Mouse (Mus musculus): ENCODE measurements around the gene Sipa1l1. TPM values are rescaled to one million over a fixed set of nuclear protein-coding genes. Genes with fewer than 3 reads are reported as not detected.

Sipa1l1 gene
- total and polyA plus RNA-seq, 3 experiments: 13.6 to 36.7 (median 23.6) TPM

DNA sequence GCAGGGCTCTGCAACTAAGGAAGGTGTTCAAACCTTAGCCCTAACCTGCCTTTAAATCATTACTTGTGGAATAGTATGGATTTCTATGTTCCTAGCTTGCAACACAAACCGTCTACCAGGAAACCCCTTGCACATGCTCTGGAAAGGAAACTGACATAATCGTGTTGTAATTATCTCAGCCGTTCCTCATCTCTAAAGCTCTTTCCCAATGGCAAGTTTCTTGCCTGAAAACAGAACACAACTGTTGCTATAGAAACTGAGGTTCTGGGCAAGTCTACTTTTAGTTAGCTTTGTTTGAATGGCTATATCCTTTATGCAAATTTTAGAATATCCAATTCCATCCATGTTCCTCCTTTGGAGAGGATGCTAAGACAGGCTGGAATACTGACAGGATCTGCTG lies 217.9 kb downstream of the Sipa1l1 start:
- peak; percentile 44; the same call in 1 of the 2 replicates for TF ChIP-seq ETS1 (conservative IDR thresholded peaks at IDR 0.05; ENCODE audit: low read depth, low read length)
- no peak for TF ChIP-seq PAX5 (IDR thresholded peaks at IDR 0.05; ENCODE audit: low read length)
- TF ChIP-seq RAD21 (IDR thresholded peaks at IDR 0.05; ENCODE audit: low read depth, low read length): no peak
- no peak for TF ChIP-seq KAT2A (IDR thresholded peaks at IDR 0.05; ENCODE audit: insufficient replicate concordance, low read length)
- no peak for TF ChIP-seq MAFK (IDR thresholded peaks at IDR 0.05; ENCODE audit: insufficient replicate concordance, low read length)
- peak; percentile 6; the same call in 1 of the 2 replicates for TF ChIP-seq EP300 (IDR thresholded peaks at IDR 0.05; ENCODE audit: low read length)
- TF ChIP-seq BHLHE40 (IDR thresholded peaks at IDR 0.05; ENCODE audit: low read depth, low read length): 0 out of 2 replicates have a peak, but pooled peaks have one; percentile 32
- DNase-seq (ENCODE audit: extremely low read depth): peak; percentile 23
- Histone ChIP-seq H3K4me1 (ENCODE audit: control insufficient read depth in 1 of 2, insufficient read depth in 2 of 2) (peaks cover 22 to 66% of the 10 kb centered on the region in 2 experiments), H3K4me2 (ENCODE audit: insufficient read depth, low read depth, poor library complexity, severe bottlenecking) (no peak overlapping the region), H3K4me3 (replicated peaks in 1 of 3; ENCODE audit: low read depth in 2 of 3, low read length in 2 of 3, poor library complexity in 1 of 3) (peak overlapping the region in 1 of 3 experiments; percentile 23), H3K36me3 (replicated peaks in 1 of 2; ENCODE audit: control insufficient read depth in 1 of 2, insufficient read depth in 1 of 2, low read length in 1 of 2) (peaks cover 11 to 38% of the 10 kb centered on the region in 2 experiments), H3K27me3 (replicated peaks) (no peaks in the 10 kb centered on the region), H3K27ac (ENCODE audit: insufficient read depth, low read depth) (peak overlapping the region; percentile 55), H3K79me2 (replicated peaks; ENCODE audit: control insufficient read depth, extremely low read depth, insufficient read depth, poor library complexity, severe bottlenecking) (no peaks in the 10 kb centered on the region), H3K9ac (ENCODE audit: insufficient read depth, low read depth) (no peak overlapping the region), H3K9me3 (replicated peaks; ENCODE audit: low read length) (peaks cover 2% of the 10 kb centered on the region)
- in situ Hi-C loops (cut with MboI; ENCODE audit: low pct_ligation_motif_present, low pct_unique_long_range_greater_than_20kb, low sequenced_read_pairs): no loop called here
- dilution Hi-C loops (cut with MboI; ENCODE audit: extremely low pct_ligation_motif_present, extremely low pct_unique_long_range_greater_than_20kb, low sequenced_read_pairs): no loop called here

DNA sequence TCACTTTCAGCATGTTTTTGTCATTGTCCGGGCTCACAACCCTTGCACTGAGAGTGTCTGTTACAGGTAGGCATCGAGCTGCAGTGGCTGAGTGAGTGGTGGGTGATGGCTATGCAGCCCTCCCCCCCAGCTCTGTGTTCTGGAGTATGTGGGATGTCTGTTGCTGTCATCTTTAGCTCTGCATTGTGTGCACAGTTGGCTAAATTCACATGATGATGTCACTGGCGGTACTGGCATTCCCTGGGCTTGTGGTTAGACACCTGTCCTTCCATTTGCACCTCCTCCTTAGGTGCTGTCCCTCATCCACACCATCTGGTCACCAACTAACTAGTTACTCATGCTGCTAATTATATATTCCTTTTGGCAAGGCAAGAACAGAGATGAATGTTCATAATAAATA lies 218.5 kb downstream of the Sipa1l1 start:
- peak overlapping the region; percentile 41 for H3K4me2 ChIP-seq (ENCODE audit: insufficient read depth, low read depth, poor library complexity, severe bottlenecking)
- peaks cover 2% of the 10 kb centered on the region for H3K9me3 ChIP-seq (replicated peaks; ENCODE audit: low read length)
- peak overlapping the region; percentile 55 for H3K27ac ChIP-seq (ENCODE audit: insufficient read depth, low read depth)
- peak; percentile 94 for DNase-seq (ENCODE audit: extremely low read depth)
- peaks cover 16 to 40% of the 10 kb centered on the region in 2 experiments for H3K36me3 ChIP-seq (replicated peaks in 1 of 2; ENCODE audit: control insufficient read depth in 1 of 2, insufficient read depth in 1 of 2, low read length in 1 of 2)
- TF ChIP-seq MAZ (IDR thresholded peaks at IDR 0.05; ENCODE audit: low read depth, low read length) (0 out of 2 replicates have a peak, but pooled peaks have one; percentile 54), NRF1 (IDR thresholded peaks at IDR 0.05; ENCODE audit: low read depth, low read length) (no peak), CHD1 (IDR thresholded peaks at IDR 0.05; ENCODE audit: low read depth, low read length) (no peak), CHD2 (IDR thresholded peaks at IDR 0.05; ENCODE audit: low read length) (peak; percentile 84; the same call in 1 of the 2 replicates), ZNF384 (IDR thresholded peaks at IDR 0.05; ENCODE audit: low read depth, low read length) (peak; percentile 27; the same call in 1 of the 2 replicates), MAX (IDR thresholded peaks at IDR 0.05; ENCODE audit: low read length) (0 out of 2 replicates have a peak, but pooled peaks have one; percentile 43), E2F4 (IDR thresholded peaks at IDR 0.05; ENCODE audit: insufficient replicate concordance, low read depth, low read length) (no peak), SIN3A (IDR thresholded peaks at IDR 0.05; ENCODE audit: low read length) (0 out of 2 replicates have a peak, but pooled peaks have one; percentile 49), JUND (conservative IDR thresholded peaks at IDR 0.05; ENCODE audit: low read depth, low read length) (peak; percentile 87), IRF4 (IDR thresholded peaks at IDR 0.05; ENCODE audit: low read depth, low read length) (peak; percentile 77), RAD21 (IDR thresholded peaks at IDR 0.05; ENCODE audit: low read depth, low read length) (no peak; the same call in none of the 2 replicates), ETS1 (conservative IDR thresholded peaks at IDR 0.05; ENCODE audit: low read depth, low read length) (peak; percentile 98), JUN (IDR thresholded peaks at IDR 0.05; ENCODE audit: insufficient read depth, low read depth, low read length) (peak; percentile 96), TCF12 (IDR thresholded peaks at IDR 0.05; ENCODE audit: low read depth, low read length) (peak; percentile 100), RCOR1 (conservative IDR thresholded peaks at IDR 0.05; ENCODE audit: low read depth, low read length) (peak; percentile 72; the same call in 1 of the 2 replicates), KAT2A (IDR thresholded peaks at IDR 0.05; ENCODE audit: insufficient replicate concordance, low read length) (no peak), ELF1 (IDR thresholded peaks at IDR 0.05; ENCODE audit: low read depth, low read length) (no peak), NELFE (IDR thresholded peaks at IDR 0.05; ENCODE audit: low read depth, low read length) (no peak), USF1 (IDR thresholded peaks at IDR 0.05; ENCODE audit: low read depth, low read length) (no peak), MEF2A (IDR thresholded peaks at IDR 0.05; ENCODE audit: borderline replicate concordance, low read depth, low read length) (peak; percentile 99), MAFK (IDR thresholded peaks at IDR 0.05; ENCODE audit: insufficient replicate concordance, low read length) (peak; percentile 65; the same call in 1 of the 2 replicates), ZC3H11A (IDR thresholded peaks at IDR 0.05; ENCODE audit: low read depth, low read length) (no peak), MYC (IDR thresholded peaks at IDR 0.05; ENCODE audit: low read depth, low read length) (peak; percentile 62), SMC3 (IDR thresholded peaks at IDR 0.05; ENCODE audit: low read depth, low read length) (no peak), POLR2A (IDR thresholded peaks at IDR 0.05; ENCODE audit: low read depth, low read length) (no peak), EP300 (IDR thresholded peaks at IDR 0.05; ENCODE audit: low read length) (peak; percentile 98), UBTF (IDR thresholded peaks at IDR 0.05; ENCODE audit: low read depth, low read length) (no peak), BHLHE40 (IDR thresholded peaks at IDR 0.05; ENCODE audit: low read depth, low read length) (peak; percentile 91)
- H3K4me1 ChIP-seq (ENCODE audit: control insufficient read depth in 1 of 2, insufficient read depth in 2 of 2): peaks cover 28 to 62% of the 10 kb centered on the region in 2 experiments
- no peaks in the 10 kb centered on the region for H3K27me3 ChIP-seq (replicated peaks)
- H3K9ac ChIP-seq (ENCODE audit: insufficient read depth, low read depth): no peak overlapping the region
- dilution Hi-C loops (cut with MboI; ENCODE audit: extremely low pct_ligation_motif_present, extremely low pct_unique_long_range_greater_than_20kb, low sequenced_read_pairs): no loop called here
- peak overlapping the region in 1 of 3 experiments; percentile 23 for H3K4me3 ChIP-seq (replicated peaks in 1 of 3; ENCODE audit: low read depth in 2 of 3, low read length in 2 of 3, poor library complexity in 1 of 3)
- no peaks in the 10 kb centered on the region for H3K79me2 ChIP-seq (replicated peaks; ENCODE audit: control insufficient read depth, extremely low read depth, insufficient read depth, poor library complexity, severe bottlenecking)
- in situ Hi-C loops (cut with MboI; ENCODE audit: low pct_ligation_motif_present, low pct_unique_long_range_greater_than_20kb, low sequenced_read_pairs): no loop called here
